Mouse (Mus musculus): ENCODE results near the gene Ddx55. TPM values are rescaled to one million over a fixed set of nuclear protein-coding genes. Genes with fewer than 3 reads are reported as not detected.

Ddx55 gene
- polyA plus RNA-seq, 1 experiment = 33.2 TPM

GRCm38 (mm10) chr5:124602349-124602748 lies 49.7 kb downstream of the Ddx55 start:
- H3K4me3 ChIP-seq (ENCODE audit: control insufficient read depth, insufficient read depth, low read length) = no peak overlapping the region
- no peak overlapping the region for H3K27ac ChIP-seq (ENCODE audit: control insufficient read depth, insufficient read depth, low read length)
- TF ChIP-seq POLR2A (IDR thresholded peaks at IDR 0.05; ENCODE audit: control insufficient read depth, extremely low read depth, insufficient read depth, low read length, poor library complexity) (no peak), CTCF (IDR thresholded peaks at IDR 0.05; ENCODE audit: borderline replicate concordance, control insufficient read depth, extremely low read depth, insufficient read depth, low read length, poor library complexity) (no peak)
- H3K36me3 ChIP-seq (ENCODE audit: control insufficient read depth, insufficient read depth, low read length) = no peaks in the 10 kb centered on the region
- no peaks in the 10 kb centered on the region for H3K4me1 ChIP-seq (replicated peaks; ENCODE audit: control insufficient read depth, insufficient read depth, low read length)
- H3K27me3 ChIP-seq (ENCODE audit: control insufficient read depth, insufficient read depth, low read length) = no peaks in the 10 kb centered on the region
- WGBS = 70% methylated on average over 5 of the region's 5 CpGs
- DNase-seq = peak; percentile 71

GRCm38 (mm10) chr5:124604296-124604695 lies 51.6 kb downstream of the Ddx55 start:
- H3K27ac ChIP-seq (ENCODE audit: control insufficient read depth, insufficient read depth, low read length) = no peak overlapping the region
- 91% methylated on average over 4 of the region's 4 CpGs for WGBS
- no peaks in the 10 kb centered on the region for H3K4me1 ChIP-seq (replicated peaks; ENCODE audit: control insufficient read depth, insufficient read depth, low read length)
- no peaks in the 10 kb centered on the region for H3K36me3 ChIP-seq (ENCODE audit: control insufficient read depth, insufficient read depth, low read length)
- DNase-seq = no peak
- TF ChIP-seq POLR2A (IDR thresholded peaks at IDR 0.05; ENCODE audit: control insufficient read depth, extremely low read depth, insufficient read depth, low read length, poor library complexity) = no peak
- no peak for TF ChIP-seq CTCF (IDR thresholded peaks at IDR 0.05; ENCODE audit: borderline replicate concordance, control insufficient read depth, extremely low read depth, insufficient read depth, low read length, poor library complexity)
- H3K27me3 ChIP-seq (ENCODE audit: control insufficient read depth, insufficient read depth, low read length) = no peaks in the 10 kb centered on the region
- no peak overlapping the region for H3K4me3 ChIP-seq (ENCODE audit: control insufficient read depth, insufficient read depth, low read length)

- WGBS = 94% methylated on average over 17 of the region's 17 CpGs
- Histone ChIP-seq H3K27me3 (ENCODE audit: control insufficient read depth, insufficient read depth, low read length) (no peaks in the 10 kb centered on the region), H3K27ac (ENCODE audit: control insufficient read depth, insufficient read depth, low read length) (no peak overlapping the region), H3K36me3 (ENCODE audit: control insufficient read depth, insufficient read depth, low read length) (no peaks in the 10 kb centered on the region), H3K4me1 (replicated peaks; ENCODE audit: control insufficient read depth, insufficient read depth, low read length) (no peaks in the 10 kb centered on the region), H3K4me3 (ENCODE audit: control insufficient read depth, insufficient read depth, low read length) (no peak overlapping the region)
- no peak for TF ChIP-seq CTCF (IDR thresholded peaks at IDR 0.05; ENCODE audit: borderline replicate concordance, control insufficient read depth, extremely low read depth, insufficient read depth, low read length, poor library complexity)
- TF ChIP-seq POLR2A (IDR thresholded peaks at IDR 0.05; ENCODE audit: control insufficient read depth, extremely low read depth, insufficient read depth, low read length, poor library complexity) = no peak
- DNase-seq = no peak
Observed at GRCm38 (mm10) chr5:124605041-124605622, 52.5 kb downstream of the Ddx55 start.

GRCm38 (mm10) chr5:124610965-124611364 lies 58.3 kb downstream of the Ddx55 start:
- Histone ChIP-seq H3K27ac (ENCODE audit: control insufficient read depth, insufficient read depth, low read length) (no peak overlapping the region), H3K36me3 (ENCODE audit: control insufficient read depth, insufficient read depth, low read length) (no peaks in the 10 kb centered on the region), H3K4me3 (ENCODE audit: control insufficient read depth, insufficient read depth, low read length) (no peak overlapping the region), H3K27me3 (ENCODE audit: control insufficient read depth, insufficient read depth, low read length) (no peaks in the 10 kb centered on the region), H3K4me1 (replicated peaks; ENCODE audit: control insufficient read depth, insufficient read depth, low read length) (peaks cover 7% of the 10 kb centered on the region)
- no peak for TF ChIP-seq POLR2A (IDR thresholded peaks at IDR 0.05; ENCODE audit: control insufficient read depth, extremely low read depth, insufficient read depth, low read length, poor library complexity)
- TF ChIP-seq CTCF (IDR thresholded peaks at IDR 0.05; ENCODE audit: borderline replicate concordance, control insufficient read depth, extremely low read depth, insufficient read depth, low read length, poor library complexity) = peak; percentile 47; the same call in 1 of the 2 replicates
- WGBS = 78% methylated on average over 10 of the region's 10 CpGs
- DNase-seq = peak; percentile 52

GRCm38 (mm10) chr5:124614709-124615108 lies 62.0 kb downstream of the Ddx55 start:
- H3K27ac ChIP-seq (ENCODE audit: control insufficient read depth, insufficient read depth, low read length) = peak overlapping the region; percentile 66
- H3K4me3 ChIP-seq (ENCODE audit: control insufficient read depth, insufficient read depth, low read length) = no peak overlapping the region
- TF ChIP-seq CTCF (IDR thresholded peaks at IDR 0.05; ENCODE audit: borderline replicate concordance, control insufficient read depth, extremely low read depth, insufficient read depth, low read length, poor library complexity) = no peak
- TF ChIP-seq POLR2A (IDR thresholded peaks at IDR 0.05; ENCODE audit: control insufficient read depth, extremely low read depth, insufficient read depth, low read length, poor library complexity) = no peak
- peaks cover 11% of the 10 kb centered on the region for H3K4me1 ChIP-seq (replicated peaks; ENCODE audit: control insufficient read depth, insufficient read depth, low read length)
- DNase-seq = peak; percentile 59
- H3K36me3 ChIP-seq (ENCODE audit: control insufficient read depth, insufficient read depth, low read length) = no peaks in the 10 kb centered on the region
- WGBS = 10% methylated on average over 11 of the region's 11 CpGs
- no peaks in the 10 kb centered on the region for H3K27me3 ChIP-seq (ENCODE audit: control insufficient read depth, insufficient read depth, low read length)

GRCm38 (mm10) chr5:124618711-124619110 lies 66.0 kb downstream of the Ddx55 start:
- Histone ChIP-seq H3K4me1 (replicated peaks; ENCODE audit: control insufficient read depth, insufficient read depth, low read length) (peaks cover 11% of the 10 kb centered on the region), H3K27me3 (ENCODE audit: control insufficient read depth, insufficient read depth, low read length) (no peaks in the 10 kb centered on the region), H3K27ac (ENCODE audit: control insufficient read depth, insufficient read depth, low read length) (no peak overlapping the region), H3K4me3 (ENCODE audit: control insufficient read depth, insufficient read depth, low read length) (no peak overlapping the region), H3K36me3 (ENCODE audit: control insufficient read depth, insufficient read depth, low read length) (no peaks in the 10 kb centered on the region)
- WGBS = 95% methylated on average over 10 of the region's 10 CpGs
- DNase-seq = no peak
- TF ChIP-seq CTCF (IDR thresholded peaks at IDR 0.05; ENCODE audit: borderline replicate concordance, control insufficient read depth, extremely low read depth, insufficient read depth, low read length, poor library complexity) (no peak), POLR2A (IDR thresholded peaks at IDR 0.05; ENCODE audit: control insufficient read depth, extremely low read depth, insufficient read depth, low read length, poor library complexity) (no peak)

Other genes starting within 250 kb of the Ddx55 start
- gene Mphosph9, start 224.9 kb upstream of the Ddx55 start, polyA plus RNA-seq (2012; rRNA removed) = 16.2 and 19.6 TPM in 2 replicates
- gene 2810006K23Rik, start 224.8 kb upstream of the Ddx55 start, polyA plus RNA-seq (2012; rRNA removed) = 5.7 and 6.4 TPM in 2 replicates
- 191 and 206 TPM in 2 replicates for gene Cdk2ap1, start 189.8 kb upstream of the Ddx55 start, polyA plus RNA-seq (2012; rRNA removed)
- 36.3 and 40.8 TPM in 2 replicates for gene Sbno1, start 126.9 kb upstream of the Ddx55 start, polyA plus RNA-seq (2012; rRNA removed)
- 76.5 and 92.5 TPM in 2 replicates for gene Kmt5a, start 112.9 kb upstream of the Ddx55 start, polyA plus RNA-seq (2012; rRNA removed)
- gene Rilpl2, start 74.5 kb upstream of the Ddx55 start, polyA plus RNA-seq (2012; rRNA removed) = 38.5 and 38.6 TPM in 2 replicates
- gene Snrnp35, start 69.7 kb upstream of the Ddx55 start, polyA plus RNA-seq (2012; rRNA removed) = 4.6 and 5.0 TPM in 2 replicates
- gene Rilpl1, start 21.5 kb upstream of the Ddx55 start, polyA plus RNA-seq (2012; rRNA removed) = 3.6 and 9.5 TPM in 2 replicates
- gene Tmed2, start 12.2 kb upstream of the Ddx55 start, polyA plus RNA-seq (2012; rRNA removed) = 134 and 198 TPM in 2 replicates
- gene Eif2b1, start 26.3 kb downstream of the Ddx55 start, polyA plus RNA-seq (2012; rRNA removed) = 25.2 and 25.4 TPM in 2 replicates
- gene Gtf2h3, start 26.3 kb downstream of the Ddx55 start, polyA plus RNA-seq (2012; rRNA removed) = 55.7 and 57.6 TPM in 2 replicates
- gene Atp6v0a2, start 75.7 kb downstream of the Ddx55 start, polyA plus RNA-seq (2012; rRNA removed) = 122 and 127 TPM in 2 replicates
- gene Dnah10, start 172.2 kb downstream of the Ddx55 start, polyA plus RNA-seq (2012; rRNA removed) = 0.31 and 0.38 TPM in 2 replicates

All from thymus, adult 2 months (tissue).